Mouse (Mus musculus) heart, embryonic 16.5 days (tissue): ENCODE results near the gene Ascl4. TPM values are rescaled to one million over a fixed set of nuclear protein-coding genes. Genes with fewer than 3 reads are reported as not detected.

Experiments
- ATAC-seq: fragments of 200-750 bp; cut with Nextera tagmentation; replicated peaks from 2 replicates; pipeline ENCODE4 v1.8.0; 2017; ENCODE audit warnings: moderate number of reproducible peaks; ENCODE audit not compliant: insufficient read depth, low FRiP score; ENCODE audit errors: extremely low read depth
- H3K27ac ChIP-seq: fragments of 300-500 bp; sonication (generic); 2 replicates; pipeline ENCODE4 v1.5.1; 2014; ENCODE audit warnings: mild to moderate bottlenecking, low read length, control low read depth, moderate library complexity
- H3K27me3 ChIP-seq: fragments of 300-500 bp; sonication (generic); 2 replicates; pipeline ENCODE4 v1.6.1; 2014; ENCODE audit warnings: low read length, mixed read lengths; ENCODE audit not compliant: control insufficient read depth, insufficient read depth
- H3K36me3 ChIP-seq: fragments of 300-500 bp; sonication (generic); 2 replicates; pipeline ENCODE4 v1.6.1; 2014; ENCODE audit not compliant: control insufficient read depth, insufficient read depth
- H3K4me1 ChIP-seq: fragments of 300-500 bp; sonication (generic); 2 replicates; pipeline ENCODE4 v1.6.1; 2014; ENCODE audit warnings: low read length, mixed read lengths; ENCODE audit not compliant: control insufficient read depth, insufficient read depth
- H3K4me2 ChIP-seq: fragments of 300-500 bp; sonication (generic); 2 replicates; pipeline ENCODE4 v1.6.1; 2014; ENCODE audit warnings: low read depth, mild to moderate bottlenecking, control low read depth, low read length
- H3K4me3 ChIP-seq: fragments of 300-500 bp; sonication (generic); 2 replicates; pipeline ENCODE4 v1.5.1; 2014; ENCODE audit warnings: mild to moderate bottlenecking, control low read depth, low read length
- H3K9ac ChIP-seq: fragments of 300-500 bp; sonication (generic); 2 replicates; pipeline ENCODE4 v1.6.1; 2014; ENCODE audit warnings: low read length, control low read depth
- H3K9me3 ChIP-seq: fragments of 300-500 bp; sonication (generic); replicated peaks from 2 replicates; pipeline ENCODE4 v1.6.1; 2016; ENCODE audit warnings: low read length; ENCODE audit not compliant: control insufficient read depth
- WGBS: fragments of 180-500 bp; shearing (Covaris S2); extraction: QIAGEN DNeasy Blood & Tissue Kit; methylation state at CpG from one replicate; pipeline ENCODE4 v1.1.7; 2014; 5-methylcytosine and 5-hydroxymethylcytosine counted together
- polyA plus RNA-seq: library from polyadenylated mRNA; unstranded; fragments of >200 nt; fragmentation: Nextera tagmentation; extraction: Ambion mirVana; gene quantifications from 2 replicates; pipeline ENCODE4 v1.2.1, GENCODE M21; 2015

Gene Ascl4
- polyA plus RNA-seq, 1 experiment from 2014 or later: 0.26 TPM

DNA sequence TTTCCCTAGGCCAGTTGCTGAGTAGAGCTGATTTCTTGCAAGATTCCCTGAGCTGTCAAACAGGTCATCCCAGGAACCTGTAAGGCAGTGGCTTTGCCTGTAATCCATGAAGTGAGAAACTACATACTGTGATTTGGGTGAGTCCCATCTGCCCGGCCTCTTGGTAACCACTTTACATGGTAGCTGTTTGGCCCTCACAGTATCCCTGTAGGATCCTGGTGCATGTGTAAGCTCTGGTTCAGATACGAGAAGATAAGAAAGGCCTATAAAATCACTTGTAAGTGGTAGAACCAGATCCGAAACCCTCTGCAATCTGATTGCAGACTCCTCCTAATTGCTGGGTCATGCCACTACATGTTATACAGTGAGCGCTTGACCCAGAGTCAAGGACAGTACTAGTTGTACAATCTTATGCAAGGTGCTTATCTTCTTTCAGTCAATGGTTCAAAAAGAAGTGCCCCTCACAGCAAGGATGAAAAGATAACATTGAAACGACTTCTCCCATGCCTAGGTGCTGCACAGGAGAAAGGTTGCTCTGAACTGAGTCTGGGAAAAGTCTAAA, 67.1 kb downstream of the Ascl4 start:
- H3K4me3 ChIP-seq: no peak overlapping the region
- 68% methylated on average over 5 of the region's 5 CpGs for WGBS
- H3K27ac ChIP-seq: no peak overlapping the region
- ATAC-seq: no peak
- no peaks in the 10 kb centered on the region for H3K9me3 ChIP-seq
- H3K27me3 ChIP-seq: no peaks in the 10 kb centered on the region
- no peaks in the 10 kb centered on the region for H3K4me1 ChIP-seq
- no peaks in the 10 kb centered on the region for H3K36me3 ChIP-seq
- H3K9ac ChIP-seq: no peak overlapping the region
- no peak overlapping the region for H3K4me2 ChIP-seq

Other genes with a start within 250 kb of the Ascl4 start
- gene Pwp1, start 98.2 kb upstream of the Ascl4 start, polyA plus RNA-seq: 42.3 and 42.9 TPM in 2 replicates
- 9.0 TPM in 2 replicates for gene Prdm4, start 10.5 kb upstream of the Ascl4 start, polyA plus RNA-seq
- gene Rtcb, start 30.1 kb downstream of the Ascl4 start, polyA plus RNA-seq: 121 and 126 TPM in 2 replicates
- gene Bpifc, start 84.2 kb downstream of the Ascl4 start, polyA plus RNA-seq: 0.28 and 0.31 TPM in 2 replicates
- gene Fbxo7, start 94.3 kb downstream of the Ascl4 start, polyA plus RNA-seq: 20.9 and 24.2 TPM in 2 replicates